Mouse (Mus musculus) embryo, embryonic 11 days (tissue): ENCODE measurements at regions not wholly inside any gene's neighbourhood (a gene's known extent, or its start where the extent isn't known, plus 50 kb on each side); places are given as distances from the start of the nearest gene placed in this dataset.

Experiments
- DNase-seq: peaks from one replicate; pipeline ENCODE4 v3.0.0-alpha.2; 2015

- DNase-seq: no peak
Measured at GRCm38 (mm10) chr11:63293485-63293884, 164.7 kb downstream of the Pmp22 start.

DNA sequence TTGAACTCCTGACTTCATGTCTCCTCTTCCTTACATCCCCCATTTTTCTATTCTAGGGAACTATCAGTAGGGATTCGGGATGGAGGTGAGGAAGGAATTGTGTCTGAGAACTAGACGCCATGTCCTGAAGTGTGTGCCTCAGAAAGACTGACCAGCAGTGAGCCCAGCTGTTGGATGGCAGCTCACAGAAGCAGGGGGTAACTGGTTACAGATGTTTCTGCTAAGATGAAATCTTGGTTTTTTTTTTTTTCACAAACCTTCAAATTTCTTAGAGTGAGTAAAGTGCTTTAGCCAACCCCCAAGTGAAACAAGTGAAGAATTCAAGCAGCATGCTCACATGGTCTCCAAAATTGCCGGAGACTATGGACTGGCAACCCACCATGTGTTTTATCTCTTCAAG lies 165.7 kb downstream of the Pmp22 start:
- DNase-seq: peak; percentile 32

DNA sequence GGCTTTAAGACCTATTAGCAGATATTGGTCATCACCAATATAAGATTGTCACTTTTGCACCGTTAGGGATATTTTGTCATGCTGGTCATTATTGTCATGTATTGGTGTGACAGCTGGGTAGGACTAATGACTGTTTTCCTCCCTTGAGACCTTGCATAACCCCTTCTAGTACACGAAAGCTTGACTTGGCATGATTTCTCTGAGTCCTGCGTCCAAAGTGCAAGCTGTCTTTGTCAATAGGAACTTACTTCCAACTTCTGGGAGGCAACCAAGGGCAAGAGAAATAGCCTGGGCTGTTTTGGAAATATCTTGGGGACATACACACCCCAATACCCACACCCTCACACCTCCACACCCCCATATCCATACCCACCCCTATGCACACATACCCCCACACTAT lies 167.7 kb downstream of the Pmp22 start:
- DNase-seq: no peak

DNA sequence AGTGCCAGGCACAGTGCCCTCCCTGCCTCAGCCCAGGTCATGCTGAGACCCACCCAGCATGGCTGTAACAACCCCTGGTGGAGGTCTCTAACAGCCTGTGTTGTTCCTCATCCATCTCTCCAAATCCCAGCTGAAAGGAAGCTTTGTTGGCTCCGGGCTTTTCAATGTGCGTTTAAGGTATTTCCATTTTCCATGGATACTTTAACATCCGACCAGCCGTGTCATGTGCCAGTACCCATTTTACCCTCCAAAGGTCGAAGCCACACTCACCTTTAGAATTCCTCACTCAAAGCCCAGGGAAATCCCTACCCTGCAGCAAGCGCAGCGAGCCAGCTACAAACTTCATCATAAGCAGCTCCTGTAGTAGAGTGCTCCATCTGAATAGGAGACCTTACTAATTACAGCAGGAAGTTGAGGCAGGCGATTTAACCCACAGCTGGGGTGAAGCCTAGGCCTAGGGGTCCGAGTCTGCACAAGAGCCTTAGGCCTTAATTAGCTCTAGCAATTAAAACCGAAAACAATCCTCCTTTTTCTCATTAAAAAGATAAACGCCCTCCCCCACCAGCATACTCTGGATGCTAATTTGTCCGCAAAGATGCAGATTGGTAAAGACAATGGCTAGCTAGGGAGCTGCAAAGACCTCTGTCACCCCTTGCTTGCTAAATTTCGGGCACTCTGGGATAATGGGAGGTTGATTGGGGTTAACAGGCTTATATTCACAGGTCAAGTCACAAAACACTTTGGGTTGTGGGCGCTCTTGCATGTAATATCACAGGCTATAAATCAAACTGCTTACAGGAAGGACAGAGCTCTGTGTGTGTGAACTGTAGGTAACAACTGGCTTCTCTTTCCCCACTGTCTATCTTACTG lies 171.2 kb downstream of the Pmp22 start:
- peak; percentile 44 for DNase-seq

- DNase-seq: no peak
Measured at GRCm38 (mm10) chr11:63325166-63325565, 196.4 kb downstream of the Pmp22 start.

- no peak for DNase-seq
Measured at GRCm38 (mm10) chr11:63326864-63327263, 198.1 kb downstream of the Pmp22 start.

DNA sequence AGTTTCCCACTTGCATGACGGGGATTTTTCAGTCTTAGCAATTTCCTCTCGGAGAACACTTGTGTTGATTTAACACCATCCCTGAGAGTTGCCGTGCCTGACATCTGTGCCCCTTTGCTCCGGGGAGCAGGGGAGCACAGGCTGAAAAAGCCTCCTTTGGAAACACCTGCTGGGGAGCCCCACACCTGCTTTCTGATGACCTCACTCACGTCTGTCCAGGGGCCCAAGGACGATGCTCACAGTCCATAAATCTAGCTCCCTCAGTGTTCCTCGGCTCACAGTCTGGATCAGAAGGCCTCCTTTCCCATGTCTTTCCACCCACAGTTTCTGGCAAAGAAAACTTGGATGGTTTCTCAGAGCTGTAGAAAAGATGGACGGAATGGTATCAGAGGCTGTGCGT lies 208.7 kb downstream of the Pmp22 start:
- peak; percentile 8 for DNase-seq

DNA sequence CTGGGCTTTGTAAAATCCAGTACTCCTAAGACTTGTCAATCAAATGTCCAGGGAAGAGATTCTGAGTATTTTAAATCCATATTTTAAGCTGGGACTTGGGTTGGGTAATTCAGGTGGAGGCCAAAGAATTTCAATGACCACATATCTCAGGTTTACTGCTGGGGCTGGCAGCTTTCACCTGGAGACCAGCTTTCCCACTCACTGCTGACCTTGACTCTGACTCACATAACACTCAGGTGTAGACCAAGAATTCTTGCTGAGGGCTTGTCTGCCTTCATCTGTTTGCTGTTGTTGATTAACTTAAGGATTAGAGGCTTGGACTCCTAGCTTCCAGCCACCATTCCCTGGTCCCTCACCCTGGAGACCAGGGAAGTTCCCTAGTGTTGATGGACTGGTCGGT lies 209.5 kb downstream of the Pmp22 start:
- no peak for DNase-seq

GRCm38 (mm10) chr11:63345653-63346052 lies 216.9 kb downstream of the Pmp22 start:
- DNase-seq: no peak

GRCm38 (mm10) chr11:63350123-63350696 lies 221.4 kb downstream of the Pmp22 start:
- peak; percentile 17 for DNase-seq

GRCm38 (mm10) chr11:63351999-63352398 lies 223.2 kb downstream of the Pmp22 start:
- no peak for DNase-seq

GRCm38 (mm10) chr11:63352990-63353389 lies 224.2 kb downstream of the Pmp22 start:
- no peak for DNase-seq

DNA sequence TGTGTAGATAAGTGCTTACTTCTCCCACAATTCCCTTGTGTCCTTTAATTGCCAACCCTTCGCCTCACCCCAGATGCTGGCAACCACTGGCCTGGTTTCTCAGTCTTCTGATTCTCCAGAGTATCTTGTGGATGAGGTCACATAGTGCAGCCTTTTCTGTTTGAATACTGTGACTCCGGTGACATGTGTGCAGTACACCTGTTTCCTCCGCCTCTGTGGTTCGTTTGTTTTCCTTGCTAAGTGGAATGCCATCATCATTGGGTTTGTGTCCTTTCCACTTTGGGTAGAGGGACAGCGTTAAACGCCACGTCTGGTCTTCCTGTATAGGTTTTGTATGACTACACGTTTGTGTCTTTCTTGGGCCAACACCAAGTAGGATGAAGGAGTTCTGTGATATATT lies 224.9 kb downstream of the Pmp22 start:
- no peak for DNase-seq

DNA sequence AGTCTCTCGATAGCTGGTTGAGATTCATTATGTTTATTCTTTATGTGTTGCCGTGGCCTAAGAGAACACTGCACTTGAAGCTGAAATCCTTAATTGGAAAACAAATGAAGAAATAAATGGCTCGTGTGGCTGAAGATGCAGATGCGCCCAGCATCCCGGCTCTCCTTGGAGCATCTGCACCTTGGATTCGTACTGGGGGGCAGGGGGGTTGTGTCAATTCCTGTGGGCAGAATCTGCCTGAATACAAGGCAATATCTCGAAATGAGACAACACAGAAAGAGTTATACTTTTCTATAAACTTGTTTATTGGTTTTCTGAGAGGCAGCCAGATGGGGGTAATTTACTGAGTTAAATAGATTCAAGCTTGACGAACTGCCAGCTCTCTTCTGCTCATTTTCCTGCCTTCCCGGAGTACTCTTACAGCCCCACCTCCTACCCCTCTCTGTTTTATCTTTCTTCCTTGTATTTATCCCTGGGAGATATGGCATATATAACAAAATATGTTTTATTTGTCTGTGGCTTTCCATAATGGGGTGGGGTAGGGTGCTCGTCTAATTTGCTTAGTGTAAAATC lies 229.1 kb downstream of the Pmp22 start:
- DNase-seq: no peak

GRCm38 (mm10) chr11:63367756-63368265 lies 239.0 kb downstream of the Pmp22 start:
- no peak for DNase-seq

DNA sequence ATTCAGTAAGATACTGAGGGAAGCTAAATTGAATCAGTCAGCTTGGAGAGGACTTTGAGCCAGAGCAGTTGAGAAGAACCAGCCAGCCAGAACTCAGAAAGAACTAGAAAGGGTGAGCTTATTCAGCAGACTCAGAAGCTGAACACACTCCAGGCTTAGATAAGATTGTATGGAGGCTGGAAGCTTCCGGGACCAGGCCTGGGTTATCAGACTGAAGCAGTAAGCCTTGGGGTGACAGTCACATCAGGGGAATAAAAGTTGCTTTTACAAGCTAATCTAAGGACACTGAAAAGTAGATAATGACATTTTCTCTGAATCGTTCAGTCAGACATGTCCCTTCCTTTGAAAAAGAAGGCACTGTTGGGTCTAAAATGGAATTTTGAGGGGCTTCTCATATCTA lies 240.7 kb downstream of the Pmp22 start:
- DNase-seq: no peak

- no peak for DNase-seq
Measured at GRCm38 (mm10) chr11:63376311-63376710, 247.5 kb downstream of the Pmp22 start.

- no peak for DNase-seq
Measured at GRCm38 (mm10) chr11:63376991-63377390, 248.2 kb downstream of the Pmp22 start.

DNA sequence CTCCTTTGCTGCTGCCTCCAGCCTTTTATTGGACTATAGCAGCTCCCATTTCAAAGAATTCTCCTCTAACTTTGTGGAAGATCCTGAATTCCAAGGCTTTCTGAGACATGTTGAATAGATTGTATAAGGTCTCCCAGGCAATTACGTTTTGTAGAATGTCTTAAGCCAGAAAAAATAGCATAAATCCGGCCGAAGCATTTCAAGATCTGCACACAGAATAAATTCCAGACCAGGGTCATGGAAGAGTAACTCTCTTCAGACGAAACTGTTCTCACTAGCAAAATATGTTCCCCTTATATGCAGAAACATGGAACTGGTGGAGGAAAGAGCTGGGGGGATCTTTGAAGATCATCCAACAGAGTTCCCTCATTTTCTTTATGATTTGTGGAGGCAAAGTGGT lies 259.5 kb downstream of the Pmp22 start:
- no peak for DNase-seq

DNA sequence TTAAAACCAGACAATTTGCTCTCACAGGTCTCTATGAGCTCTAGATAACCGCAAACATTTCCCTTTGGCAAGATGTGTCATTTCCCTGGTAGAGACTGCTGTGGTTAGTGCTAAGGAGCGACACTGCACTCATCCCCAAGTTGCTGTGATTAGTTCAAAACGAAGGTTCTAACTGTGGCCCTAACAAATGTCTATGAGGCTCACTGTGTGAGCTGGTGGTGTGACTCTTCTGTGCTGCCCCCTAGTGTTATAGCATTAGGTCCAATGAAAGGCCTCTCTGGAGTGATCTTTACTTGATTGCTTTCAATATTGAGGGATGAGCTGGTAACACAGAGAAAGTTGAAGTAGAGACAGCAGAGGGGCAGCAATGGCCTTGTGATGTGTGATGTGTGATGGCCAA lies 262.7 kb downstream of the Pmp22 start:
- DNase-seq: peak; percentile 42

DNA sequence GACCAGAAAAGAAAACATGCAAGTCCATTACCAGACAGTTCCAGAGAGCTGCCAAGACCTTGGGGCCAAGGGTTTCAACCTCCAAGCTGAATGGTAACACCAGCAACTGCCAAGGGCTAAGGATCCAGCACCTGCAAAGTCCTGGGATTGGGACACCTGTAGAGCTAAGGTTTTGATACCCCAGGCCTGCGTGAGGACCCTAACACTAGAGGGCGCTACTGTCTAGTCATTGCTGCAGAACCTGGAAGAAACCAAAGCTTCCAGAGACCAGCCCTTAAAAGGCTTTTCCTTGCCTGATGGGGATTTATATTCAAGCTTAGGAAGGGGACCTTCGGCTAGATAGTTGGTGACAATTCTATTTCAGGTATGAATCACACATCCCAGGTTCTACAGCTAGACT lies 263.6 kb downstream of the Pmp22 start:
- peak; percentile 52 for DNase-seq

DNA sequence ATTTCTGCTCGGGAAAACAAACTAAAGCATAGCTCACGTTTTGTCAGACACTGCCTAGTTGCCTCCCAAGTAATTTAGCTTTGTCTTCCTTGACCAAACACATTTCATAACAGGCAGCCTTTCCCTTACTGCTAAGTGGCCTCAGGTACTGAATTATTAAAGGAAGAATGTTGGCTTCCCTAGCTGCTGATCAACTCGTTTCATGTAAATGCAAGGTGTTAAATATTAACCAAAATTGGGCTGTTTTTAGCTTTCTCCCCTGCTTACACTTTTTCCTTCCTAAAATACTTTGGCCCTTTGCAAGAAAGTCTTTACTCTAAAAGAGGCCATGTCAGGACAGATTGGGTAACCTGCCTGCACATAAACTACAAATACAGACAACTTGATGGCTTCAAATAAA lies 265.4 kb downstream of the Pmp22 start:
- no peak for DNase-seq

DNA sequence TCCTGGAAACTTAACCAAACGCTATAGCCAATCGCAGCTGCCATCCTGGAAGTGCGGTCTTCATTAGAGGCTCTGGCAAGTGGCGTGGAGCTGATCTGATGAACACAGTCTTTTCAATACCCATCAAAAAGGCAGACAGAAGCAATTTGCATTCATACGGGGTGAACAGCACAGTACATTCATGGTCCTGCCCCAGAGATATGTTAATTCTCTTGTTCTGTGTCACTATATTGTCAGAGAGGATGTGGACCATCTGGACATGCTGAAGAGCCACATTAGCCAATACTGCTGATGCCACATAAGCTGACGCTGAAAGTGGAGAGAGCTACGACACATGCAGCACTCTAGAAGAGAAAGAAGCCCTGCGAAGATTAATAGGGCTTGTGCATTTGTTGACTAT lies 267.6 kb downstream of the Pmp22 start:
- DNase-seq: peak; percentile 16

DNA sequence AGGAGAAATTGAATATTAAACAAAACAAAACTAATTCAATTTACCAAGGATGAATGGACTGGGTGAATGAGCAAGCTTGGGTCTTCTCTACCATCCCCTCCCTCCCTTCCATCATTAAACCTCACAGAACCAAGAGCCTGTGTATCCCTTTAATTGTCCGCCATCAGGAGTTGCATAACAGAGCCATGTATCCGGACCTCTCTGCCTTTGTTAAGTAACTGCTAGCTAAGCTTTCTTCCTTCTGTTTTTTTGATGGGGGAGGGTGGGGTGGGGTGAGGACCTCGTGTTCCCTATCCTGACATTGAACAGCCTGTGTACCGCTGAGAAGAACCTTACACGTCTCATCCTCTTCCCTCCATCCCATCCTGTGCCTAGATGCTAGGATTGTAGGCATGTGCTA lies 274.0 kb downstream of the Pmp22 start:
- DNase-seq: no peak
